Mouse (Mus musculus) kidney, postnatal 25 days (tissue): ENCODE data around the gene Olfr705.
A peak's percentile ranks its signal among the peaks of the same experiment; 100 is the strongest.
"Not testable (repeated sequence)": the region's sequence is repeated elsewhere in the genome, so short reads cannot be mapped to it uniquely, and the experiment has no call there.

Experiments used
- DNase-seq, 2 experiments: peaks; one replicate each; pipeline ENCODE4 v3.0.0; 2021; ENCODE audit warnings: mixed read lengths in 2 of 2

Gene Olfr705

DNA sequence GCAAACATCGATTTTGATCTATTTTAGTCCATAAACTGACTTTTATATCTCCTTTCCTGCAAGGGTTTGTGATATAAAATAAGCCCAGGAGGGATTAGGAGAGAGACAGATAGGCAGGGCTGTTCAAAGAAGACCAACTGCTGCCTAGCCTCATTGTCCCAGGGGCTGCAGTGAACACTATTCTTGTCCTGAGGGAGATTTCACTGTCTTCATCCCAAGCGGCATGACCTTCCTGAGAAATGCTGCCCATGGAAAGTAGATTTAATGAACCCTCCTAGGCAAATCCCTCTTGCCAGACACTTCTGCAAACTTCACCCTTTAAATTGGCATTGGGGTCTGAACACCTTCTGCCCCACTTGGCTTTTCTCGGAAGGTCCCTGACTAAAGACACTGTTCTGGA, at the start of gene Olfr705:
TSS of gene Olfr705 (minus strand) at position 101 of the 400 bp plus-strand sequence.
- no peak for DNase-seq

DNA sequence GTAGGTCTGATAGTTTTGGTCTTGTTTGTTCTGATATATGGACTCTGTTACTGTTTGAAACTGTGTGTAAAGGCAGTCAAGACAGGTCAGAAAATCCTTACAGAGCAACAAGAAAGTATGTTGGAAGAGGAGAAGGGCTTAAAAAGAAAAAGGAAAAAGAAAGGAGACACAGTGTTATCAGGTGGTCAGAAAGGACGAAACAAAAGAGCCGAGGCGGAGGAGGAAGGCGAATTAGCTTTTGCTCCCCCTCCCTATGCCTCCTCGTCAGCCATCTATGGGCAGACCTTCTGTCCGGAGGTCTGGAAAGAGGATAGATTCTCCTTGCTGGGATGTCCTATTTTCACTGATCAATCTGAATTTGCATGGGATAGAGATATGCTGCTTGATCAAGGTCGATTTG, 44.3 kb upstream of the Olfr705 start:
- DNase-seq = peak in 1 of 2 experiments; percentile 42

DNA sequence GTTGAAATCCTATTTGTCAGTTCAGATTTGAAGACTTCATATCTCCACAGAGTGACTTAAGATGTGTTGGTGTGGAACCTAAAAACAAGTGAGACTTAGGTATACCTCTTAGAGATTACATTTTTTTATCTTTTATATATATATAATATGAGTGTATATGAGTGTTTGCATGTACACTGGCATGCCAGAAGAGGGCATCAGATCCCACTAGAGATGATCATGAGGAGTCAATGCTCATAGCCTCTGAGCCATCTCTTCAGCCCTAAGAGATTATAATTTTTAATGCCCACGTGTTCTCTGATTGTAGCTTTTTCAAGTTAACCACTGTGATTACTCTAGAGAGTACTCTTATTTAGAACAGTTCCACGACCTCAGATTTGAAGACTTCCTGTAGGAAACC, 31.0 kb upstream of the Olfr705 start, which contains the start of gene Olfr1532-ps1:
TSS of gene Olfr1532-ps1 (plus strand) at position 326 of the 400 bp plus-strand sequence.
- DNase-seq = no peak

DNA sequence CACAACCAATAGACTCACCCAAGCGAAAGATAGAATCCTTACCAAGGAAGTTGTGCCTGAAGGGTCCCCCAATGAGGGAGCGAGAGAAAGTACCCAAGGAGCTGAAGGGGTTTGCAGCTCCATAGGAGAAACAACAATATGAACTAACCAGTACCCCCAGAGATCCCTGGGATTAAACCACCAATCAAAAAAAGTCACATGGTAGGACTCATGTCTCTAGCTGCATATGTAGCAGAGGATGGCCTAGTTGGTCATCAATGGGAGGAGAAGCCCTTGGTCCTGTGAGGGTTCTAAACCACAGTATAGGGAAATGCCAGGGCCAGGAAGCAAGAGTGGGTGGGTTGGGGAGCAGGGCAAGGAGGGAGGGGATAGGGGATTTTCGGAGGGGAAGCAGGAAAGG, 24.4 kb upstream of the Olfr705 start, which contains the start of gene Olfr707:
TSS of gene Olfr707 (minus strand) at position 101 of the 400 bp plus-strand sequence.
- not testable (repeated sequence) for DNase-seq

DNA sequence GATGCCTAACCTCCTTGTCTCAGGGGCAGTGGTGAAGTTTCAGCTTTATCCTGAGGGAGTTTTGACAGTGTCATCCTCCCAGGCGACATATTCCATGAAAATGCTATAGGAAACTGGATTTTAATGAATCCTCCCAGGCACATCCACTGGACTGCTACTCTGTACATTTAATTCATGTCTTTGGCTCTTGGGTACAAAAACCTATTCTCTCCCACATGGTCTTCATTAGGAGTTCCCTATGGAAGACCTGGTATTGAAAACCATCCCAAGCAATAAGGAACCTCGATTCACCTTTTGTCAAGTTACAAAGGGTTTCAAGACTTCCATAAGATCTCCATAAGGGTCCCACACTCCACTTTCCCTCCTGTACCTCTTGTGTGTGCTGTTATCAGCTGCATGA, 11.4 kb upstream of the Olfr705 start, which contains the start of gene Olfr706:
TSS of gene Olfr706 (minus strand) at position 101 of the 400 bp plus-strand sequence.
- no peak for DNase-seq

DNA sequence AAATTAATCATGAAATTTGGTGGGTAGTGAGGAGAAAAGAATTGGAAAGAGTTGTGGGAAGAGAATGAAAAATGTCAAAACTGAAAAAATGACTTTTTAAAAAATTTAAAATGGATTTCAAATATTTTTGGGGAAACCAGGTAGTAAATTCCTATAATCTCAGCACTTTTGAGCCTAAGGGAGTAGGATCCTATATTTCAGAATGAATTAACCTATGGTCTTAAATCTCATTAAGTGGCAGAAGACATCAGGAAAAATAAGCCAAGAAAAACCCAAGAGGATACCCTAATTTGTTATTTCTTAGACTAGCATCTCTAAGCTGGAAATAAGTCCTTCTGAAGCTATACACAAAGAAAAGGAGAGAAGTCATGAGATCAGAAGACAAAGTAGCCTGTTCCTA, 13.8 kb downstream of the Olfr705 start, which contains the start of gene Olfr704:
TSS of gene Olfr704 (plus strand) at position 301 of the 400 bp plus-strand sequence.
- no peak for DNase-seq

DNA sequence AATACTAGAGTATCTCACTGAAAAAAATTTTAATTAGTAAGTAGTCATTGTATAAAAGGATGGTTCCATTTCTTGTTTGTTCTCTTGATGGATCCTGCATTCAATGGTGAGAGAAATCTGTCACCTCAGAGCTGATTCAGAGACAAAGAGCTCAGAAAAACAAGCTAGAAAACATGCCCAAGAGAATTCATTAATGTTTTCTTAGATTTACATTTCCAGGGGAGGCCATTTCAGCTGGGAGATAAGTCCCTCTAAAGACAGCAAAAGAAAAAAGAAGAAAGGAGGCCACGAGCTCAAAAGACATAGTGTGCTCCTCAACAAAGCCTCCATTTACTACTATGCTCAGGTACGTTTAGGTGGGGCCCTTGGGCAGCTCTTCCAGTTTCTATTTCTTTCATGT, 33.6 kb downstream of the Olfr705 start, which contains the start of gene Olfr703:
TSS of gene Olfr703 (plus strand) at position 301 of the 400 bp plus-strand sequence.
- no peak for DNase-seq

DNA sequence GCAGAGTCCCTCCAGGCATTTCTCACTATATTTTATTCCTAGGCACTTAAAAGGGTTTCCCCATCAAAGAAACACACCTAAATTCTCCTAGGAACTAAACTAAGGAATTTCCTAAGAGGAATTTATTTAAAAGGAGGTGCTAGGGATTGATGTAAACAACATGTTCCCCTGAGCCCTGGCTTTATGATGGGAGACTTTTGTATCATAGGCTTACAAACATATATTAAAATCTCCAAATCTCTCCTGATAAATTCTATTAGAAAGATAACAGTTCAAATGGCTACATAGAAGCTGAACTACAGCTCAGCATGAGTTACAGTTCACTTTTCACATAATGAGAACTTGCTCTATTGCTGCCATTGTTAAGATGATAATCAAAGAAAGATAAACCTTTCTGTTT, 42.9 kb downstream of the Olfr705 start, which contains the start of gene Olfr702:
TSS of gene Olfr702 (minus strand) at position 101 of the 400 bp plus-strand sequence.
- DNase-seq = no peak
